Mouse (Mus musculus) bone marrow macrophage, adult 2 months (primary cell): ENCODE measurements around the gene Tmem125.

Experiments used
- CTCF ChIP-seq: IDR thresholded peaks from 2 replicates; pipeline ENCODE4 v1.5.1; 2012; ENCODE audit warnings: low read depth, mild to moderate bottlenecking, low read length, moderate library complexity
- POLR2A ChIP-seq: IDR thresholded peaks from 2 replicates; pipeline ENCODE4 v1.6.1; 2012; ENCODE audit warnings: mild to moderate bottlenecking, low read depth, low read length, borderline replicate concordance

DNA sequence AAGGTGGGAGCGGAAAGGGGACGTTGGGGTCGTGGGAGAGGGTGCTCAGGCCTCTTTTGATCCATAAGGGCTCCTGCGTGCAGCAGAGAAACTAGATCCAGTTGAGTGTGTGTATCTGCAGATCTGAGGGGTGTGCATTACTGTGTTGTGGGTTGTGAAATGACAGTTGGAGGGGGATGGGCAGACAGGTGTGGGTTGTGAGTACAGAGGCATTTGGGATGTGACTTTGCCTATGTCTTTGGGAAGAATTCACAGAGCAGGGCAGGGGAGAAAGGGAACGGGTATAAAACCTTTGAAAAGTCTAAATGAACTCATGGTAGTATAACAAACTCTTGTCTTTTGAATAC is 16.5 kb downstream of the Tmem125 start:
- TF ChIP-seq POLR2A (no peak), CTCF (no peak)
